Mouse (Mus musculus) T-cell, adult 2 months (primary cell): ENCODE measurements around the gene Gngt2.
"Not testable (repeated sequence)": the region's sequence is repeated elsewhere in the genome, so short reads cannot be mapped to it uniquely, and the experiment has no call there.

Experiments
- DNase-seq: peaks from one replicate; pipeline ENCODE4 v3.0.0; 2022; ENCODE audit warnings: low spot score

Gngt2 gene

GRCm38 (mm10) chr11:95840694-95841497, 3.9 kb downstream of the Gngt2 start:
- no peak for DNase-seq

GRCm38 (mm10) chr11:95841498-95841830, 4.4 kb downstream of the Gngt2 start:
- DNase-seq, result no peak

- peak; percentile 68 for DNase-seq
Measured at GRCm38 (mm10) chr11:95842074-95842681, 5.2 kb downstream of the Gngt2 start, which contains the start of gene Abi3. Gene Abi3 (minus strand): TSS chr11:95842476.

GRCm38 (mm10) chr11:95842953-95843352, 5.9 kb downstream of the Gngt2 start:
- no peak for DNase-seq

- no peak for DNase-seq
Measured at GRCm38 (mm10) chr11:95843421-95843950, 6.5 kb downstream of the Gngt2 start.

- DNase-seq, result no peak
Measured at GRCm38 (mm10) chr11:95844935-95845334, 7.9 kb downstream of the Gngt2 start.

GRCm38 (mm10) chr11:95850898-95851297, 13.9 kb downstream of the Gngt2 start:
- no peak for DNase-seq

- DNase-seq, result peak; percentile 58
Measured at GRCm38 (mm10) chr11:95853684-95854083, 16.7 kb downstream of the Gngt2 start.

- DNase-seq, result no peak
Measured at GRCm38 (mm10) chr11:95857306-95857705, 20.3 kb downstream of the Gngt2 start.

GRCm38 (mm10) chr11:95857716-95858527, 20.9 kb downstream of the Gngt2 start:
- no peak for DNase-seq

- peak; percentile 99 for DNase-seq
Measured at GRCm38 (mm10) chr11:95858528-95859467, 21.8 kb downstream of the Gngt2 start.

GRCm38 (mm10) chr11:95859468-95859855, 22.4 kb downstream of the Gngt2 start:
- peak; percentile 63 for DNase-seq

- DNase-seq, result no peak
Measured at GRCm38 (mm10) chr11:95860071-95860490, 23.1 kb downstream of the Gngt2 start.

GRCm38 (mm10) chr11:95861397-95861796, 24.4 kb downstream of the Gngt2 start:
- DNase-seq, result no peak

GRCm38 (mm10) chr11:95869442-95869841, 32.4 kb downstream of the Gngt2 start:
- DNase-seq, result no peak

GRCm38 (mm10) chr11:95869918-95870470, 33.0 kb downstream of the Gngt2 start:
- DNase-seq, result no peak

GRCm38 (mm10) chr11:95875804-95876203, 38.8 kb downstream of the Gngt2 start:
- DNase-seq, result peak; percentile 23

- DNase-seq, result peak; percentile 49
Measured at GRCm38 (mm10) chr11:95876296-95876695, 39.3 kb downstream of the Gngt2 start.

- not testable (repeated sequence) for DNase-seq
Measured at GRCm38 (mm10) chr11:95879861-95880260, 42.8 kb downstream of the Gngt2 start.

- no peak for DNase-seq
Measured at GRCm38 (mm10) chr11:95890462-95891051, 53.5 kb downstream of the Gngt2 start.
